Mouse (Mus musculus) ES-E14 (cell line): Measurements from ENCODE around the gene Sox13.

Experiments used
- CHD2 ChIP-seq: IDR thresholded peaks from 2 replicates; pipeline ENCODE4 v1.6.1; 2014; ENCODE audit warnings: mild to moderate bottlenecking, low read depth, low read length, inconsistent platforms
- MAFK ChIP-seq: IDR thresholded peaks from 2 replicates; pipeline ENCODE4 v1.6.1; 2014; ENCODE audit warnings: mild to moderate bottlenecking, low read depth, low read length, inconsistent platforms; ENCODE audit not compliant: insufficient read depth
- ZC3H11A ChIP-seq: IDR thresholded peaks from 2 replicates; pipeline ENCODE4 v1.6.1; 2012; ENCODE audit warnings: low read depth, mild to moderate bottlenecking, inconsistent platforms, low read length, borderline replicate concordance
- ZNF384 ChIP-seq: IDR thresholded peaks from 2 replicates; pipeline ENCODE4 v1.6.1; 2012; ENCODE audit warnings: low read depth, low read length, inconsistent platforms

DNA sequence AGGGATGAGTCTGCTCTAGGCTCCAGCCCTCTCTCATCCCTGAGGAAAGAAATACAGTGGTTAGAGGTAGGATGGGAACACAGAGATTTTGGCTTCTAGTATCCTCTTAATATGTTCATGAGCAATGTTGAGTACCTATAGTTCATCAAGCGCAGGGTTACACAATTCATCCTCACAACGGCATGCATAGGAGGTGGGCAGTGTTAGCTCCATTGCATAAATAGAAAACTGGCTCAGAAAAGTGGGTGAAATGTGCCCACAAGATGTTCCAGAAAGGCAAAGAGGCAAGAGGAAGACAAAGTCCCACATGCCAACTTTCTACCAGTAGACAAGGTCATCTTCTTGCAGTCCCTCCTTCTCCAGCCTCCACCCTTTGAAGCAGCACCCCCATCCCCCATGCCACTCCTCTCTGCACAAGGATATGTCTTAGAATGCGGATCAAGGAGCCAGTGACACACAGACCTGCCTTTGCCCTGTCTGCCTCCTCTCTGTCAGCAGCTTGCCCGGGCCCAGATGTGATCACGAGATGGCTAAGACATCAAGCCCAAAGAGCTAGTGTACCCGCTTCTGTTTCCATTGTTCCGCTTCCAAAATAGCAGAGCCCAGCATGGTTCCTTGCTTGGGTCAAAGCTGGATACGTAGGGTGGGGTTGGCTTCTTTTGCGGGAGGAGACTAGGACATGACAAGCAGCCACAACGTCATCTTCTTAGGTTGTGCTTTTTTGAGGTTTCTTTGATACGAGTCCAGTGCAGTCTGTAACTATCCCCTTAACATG, 91.3 kb downstream of the Sox13 start:
- TF ChIP-seq ZNF384: no peak
- TF ChIP-seq MAFK: no peak
- no peak for TF ChIP-seq CHD2
- TF ChIP-seq ZC3H11A: no peak
